Mouse (Mus musculus) retina, postnatal 7 days (tissue): ENCODE data around the gene Themis.

ENCODE experiments used
- DNase-seq: peaks from one replicate; pipeline ENCODE4 v3.0.0-alpha.2; 2012; ENCODE audit warnings: low read depth, low spot score

Themis gene

DNA sequence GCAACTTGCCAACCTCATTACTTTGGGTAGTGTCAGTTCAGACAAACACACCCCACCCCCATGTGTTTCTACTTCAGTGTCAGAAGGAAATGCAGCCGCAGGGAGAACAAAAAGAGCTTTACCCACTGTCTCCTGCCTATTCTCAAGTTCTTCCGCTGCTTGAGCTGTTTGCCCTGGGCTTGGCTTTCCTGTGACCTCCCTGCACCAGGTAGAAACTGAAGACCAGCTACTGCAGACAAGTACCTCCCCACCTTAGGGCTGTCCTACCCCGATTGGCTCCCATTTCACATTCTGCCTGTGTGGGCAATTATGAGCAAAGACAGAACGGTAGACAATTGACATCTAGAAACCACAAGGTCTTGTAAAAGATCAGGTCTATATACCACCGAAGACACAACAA lies at the start of gene Themis:
Themis (plus strand) TSS at position 100 of the 400 bp plus-strand sequence.
- no peak for DNase-seq

DNA sequence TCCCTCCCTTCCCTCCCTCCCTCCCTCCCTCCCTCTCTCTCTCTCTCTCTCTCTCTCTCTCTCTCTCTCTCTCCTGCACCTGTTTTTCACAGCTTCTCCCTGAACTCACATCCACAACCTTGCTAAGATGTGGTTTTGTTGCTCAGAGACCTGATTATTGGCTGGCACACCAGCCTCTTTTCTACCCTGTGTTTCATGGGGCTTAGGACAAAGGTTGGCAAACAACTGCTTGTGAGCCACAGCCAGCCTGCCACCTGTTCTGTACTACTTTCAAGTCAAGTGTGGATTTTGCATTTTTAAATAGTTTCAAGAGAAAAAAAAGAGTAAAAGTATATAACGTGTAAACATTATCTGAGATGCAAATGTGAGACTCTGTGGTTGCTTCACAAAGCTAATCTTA lies 48.7 kb upstream of the Themis start:
- no peak for DNase-seq

DNA sequence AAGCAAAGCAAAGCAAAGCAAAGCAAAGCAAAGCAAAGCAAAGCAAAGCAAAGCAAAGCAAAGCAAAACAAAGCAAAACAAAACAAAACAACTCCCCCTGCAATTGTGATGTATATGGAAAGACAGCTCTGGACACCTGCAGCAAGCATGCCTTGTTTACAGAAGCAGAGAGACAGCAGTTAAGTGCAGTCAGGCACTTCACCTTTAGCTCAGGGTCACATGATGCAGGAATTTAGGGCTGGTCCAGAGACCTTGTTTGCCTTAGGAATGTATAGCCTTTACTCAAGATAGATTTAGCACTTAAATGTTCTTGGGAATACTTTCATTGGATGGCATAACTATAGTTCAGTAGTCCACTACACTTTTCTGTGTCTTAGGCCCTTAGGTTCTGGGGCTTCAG lies 32.1 kb upstream of the Themis start:
- no peak for DNase-seq

DNA sequence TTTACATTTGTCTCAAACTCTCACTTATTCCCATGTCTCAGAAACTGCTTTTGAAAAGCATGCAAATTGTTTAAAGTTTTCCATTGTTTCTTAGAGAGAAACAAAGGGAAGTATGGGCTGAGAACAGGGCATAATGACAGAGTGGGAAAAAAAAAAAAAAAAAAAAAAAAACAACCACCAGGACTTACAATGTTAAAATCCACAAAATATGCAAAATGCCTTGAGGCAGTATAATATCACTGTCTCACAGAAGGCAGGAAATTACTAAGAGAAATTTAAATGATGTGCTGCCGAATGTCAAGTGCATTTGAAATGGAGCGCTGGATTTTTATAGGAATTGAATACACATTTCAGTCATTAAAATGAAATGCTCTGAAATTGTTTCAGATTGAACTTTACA lies 26.3 kb upstream of the Themis start:
- no peak for DNase-seq

DNA sequence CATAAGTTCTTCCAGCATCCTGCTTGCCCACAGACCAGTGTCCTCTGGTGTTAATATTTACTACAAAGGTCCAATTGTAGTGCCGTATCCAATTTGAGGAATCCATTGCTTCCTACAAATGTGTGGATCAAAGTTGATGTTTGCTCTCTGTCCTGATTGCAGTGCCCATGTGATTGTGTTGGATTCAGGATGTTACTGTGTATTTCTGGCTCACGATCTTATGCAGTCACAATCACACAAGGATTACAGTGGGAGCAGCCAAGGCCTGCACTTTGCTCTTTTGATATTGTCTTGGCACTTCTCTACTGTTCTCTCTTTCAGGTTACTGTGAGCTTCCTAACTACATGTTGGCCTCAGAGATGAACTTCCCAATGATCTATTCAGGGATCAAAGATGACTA lies 20.3 kb upstream of the Themis start:
- no peak for DNase-seq

DNA sequence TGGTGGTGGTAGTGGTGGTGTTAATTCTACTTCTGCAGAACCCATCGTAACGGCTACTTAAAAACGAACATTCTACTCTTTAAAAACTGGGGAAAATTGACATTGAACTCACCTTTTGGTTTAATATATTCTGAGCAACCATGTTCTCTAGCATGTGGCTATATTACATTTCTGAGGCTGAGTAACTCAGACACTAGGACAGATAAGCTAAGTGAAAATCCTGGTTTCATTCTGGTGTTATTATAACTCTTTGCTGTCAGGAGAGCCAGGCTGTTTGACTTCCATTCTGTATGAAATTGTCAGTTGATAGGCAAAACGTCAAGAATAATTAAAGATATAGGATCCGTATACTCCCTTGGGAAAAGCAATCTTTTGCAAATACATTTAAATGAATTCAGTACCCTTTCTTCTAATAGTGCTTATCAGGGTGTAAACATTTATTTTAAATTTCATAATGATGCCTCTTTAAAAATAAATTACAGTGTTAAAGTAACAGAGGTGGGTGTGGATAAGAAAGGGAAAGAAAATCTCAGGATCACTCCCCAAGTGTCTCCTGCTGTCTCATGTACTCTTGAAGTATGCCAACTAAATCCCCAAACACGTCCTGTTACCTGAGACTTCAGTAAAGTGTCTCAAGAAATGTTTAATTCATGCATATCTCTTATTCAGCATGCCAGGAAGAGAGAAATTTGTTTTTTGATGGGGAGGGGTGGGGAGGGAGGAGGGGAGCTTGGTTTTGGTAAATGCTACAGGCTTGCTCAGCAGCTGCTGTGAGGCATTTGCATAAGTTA lies 18.9 kb upstream of the Themis start:
- DNase-seq = no peak

DNA sequence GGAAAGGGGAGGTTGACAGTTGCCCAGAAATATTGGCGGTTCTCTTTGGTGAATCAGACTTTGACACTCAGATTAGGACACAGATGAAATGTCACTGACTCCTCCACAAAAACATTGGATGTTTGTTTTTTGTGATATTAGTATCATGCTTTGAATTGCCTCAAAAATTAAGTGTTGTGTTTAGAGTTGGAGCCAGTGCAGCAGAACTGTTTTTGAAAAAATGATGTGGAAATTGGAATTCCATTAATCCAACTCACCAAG lies 18.3 kb upstream of the Themis start:
- DNase-seq = no peak

DNA sequence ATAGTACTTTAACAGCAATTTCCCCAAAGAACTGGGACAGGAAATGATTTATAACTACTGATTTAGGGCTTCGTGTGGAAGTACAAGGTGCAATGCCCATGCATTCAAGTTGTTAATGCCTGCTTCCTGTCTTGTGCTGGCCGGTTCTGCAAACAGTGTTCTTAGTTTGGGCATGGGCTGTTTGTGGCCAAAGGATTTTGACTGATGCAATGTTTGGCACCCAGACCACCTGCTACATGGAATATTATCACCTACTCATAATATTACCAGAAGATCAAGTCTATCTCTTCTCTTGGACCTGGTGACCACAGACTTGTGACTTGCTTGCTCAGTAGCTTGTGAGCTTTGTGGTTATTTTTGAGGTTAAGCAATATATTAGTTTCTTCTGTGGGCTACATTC lies 16.2 kb upstream of the Themis start:
- no peak for DNase-seq

DNA sequence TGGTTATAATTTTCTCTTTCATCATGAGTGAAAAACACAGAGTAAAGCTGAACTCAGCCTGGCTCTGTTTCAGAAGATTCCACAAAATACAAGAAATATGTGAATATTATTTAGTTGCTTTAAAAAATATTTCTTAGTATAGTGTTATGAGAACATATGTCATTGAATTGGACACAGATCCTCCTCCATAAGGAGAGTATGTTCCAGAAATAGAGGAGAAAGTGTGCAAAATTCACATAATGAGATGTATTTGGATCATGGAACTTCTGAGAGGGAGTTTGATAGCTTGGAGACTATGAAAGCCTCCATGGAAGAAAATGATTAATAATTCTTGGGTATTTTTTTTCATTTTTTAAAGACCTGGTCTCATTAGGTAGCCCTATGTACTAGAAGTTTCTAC lies 13.4 kb upstream of the Themis start:
- no peak for DNase-seq

DNA sequence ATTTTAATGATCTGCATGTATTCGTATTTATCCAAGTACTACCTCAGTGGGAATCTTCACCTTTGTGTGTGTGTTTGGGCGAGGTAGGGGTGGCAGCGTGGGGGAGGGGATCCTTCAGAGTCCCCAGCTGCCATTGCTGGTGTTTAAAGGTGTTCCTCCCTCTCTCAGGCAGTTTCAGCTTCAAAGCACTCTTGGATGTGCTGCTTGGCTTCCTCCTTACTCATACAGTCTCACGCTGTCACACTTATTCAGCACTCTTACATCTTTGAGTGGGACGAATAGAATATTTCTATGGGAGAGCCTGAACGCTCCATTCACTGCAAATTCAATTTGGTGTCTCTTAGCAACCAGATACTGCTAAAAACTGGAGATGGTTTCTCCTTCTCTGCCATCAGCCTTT lies 3.0 kb upstream of the Themis start:
- DNase-seq = no peak

DNA sequence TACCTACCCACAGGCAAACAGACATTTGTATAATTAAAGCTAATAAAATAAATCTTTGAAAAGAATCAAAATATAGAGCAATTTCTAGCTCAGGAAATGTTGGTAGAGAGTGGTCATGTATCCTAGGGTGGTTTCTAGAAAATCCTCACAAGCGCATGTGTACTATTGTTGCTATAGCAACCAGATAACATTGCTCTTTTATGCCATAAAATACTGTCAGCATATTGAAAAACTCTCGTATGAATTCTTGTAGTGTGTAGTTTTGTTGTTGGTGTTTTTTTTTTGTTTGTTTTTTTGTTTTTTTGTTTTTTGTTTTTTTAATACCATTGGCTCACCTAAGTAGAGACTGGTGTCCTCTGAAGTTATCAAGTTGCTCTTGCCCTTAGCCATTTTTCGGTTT lies 5.8 kb downstream of the Themis start:
- no peak for DNase-seq

DNA sequence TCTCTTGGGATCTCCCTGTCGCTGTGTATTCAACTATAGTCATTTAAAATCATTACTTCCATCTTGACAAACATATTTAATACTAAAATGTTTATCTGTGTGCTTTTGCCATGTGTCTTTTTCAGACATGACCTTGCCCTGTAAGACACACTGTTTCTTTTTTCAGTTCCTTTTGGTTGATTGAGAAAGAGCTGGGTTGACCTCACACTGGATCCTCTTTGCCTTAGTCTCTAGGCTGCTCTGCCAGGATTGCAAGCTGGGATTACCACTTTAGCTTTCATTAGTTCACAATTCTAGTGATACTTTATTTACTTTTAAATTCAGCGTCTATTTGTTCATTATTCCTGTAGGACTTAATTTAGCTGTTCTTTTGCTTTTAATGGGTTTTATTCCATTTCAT lies 7.2 kb downstream of the Themis start:
- DNase-seq = no peak

DNA sequence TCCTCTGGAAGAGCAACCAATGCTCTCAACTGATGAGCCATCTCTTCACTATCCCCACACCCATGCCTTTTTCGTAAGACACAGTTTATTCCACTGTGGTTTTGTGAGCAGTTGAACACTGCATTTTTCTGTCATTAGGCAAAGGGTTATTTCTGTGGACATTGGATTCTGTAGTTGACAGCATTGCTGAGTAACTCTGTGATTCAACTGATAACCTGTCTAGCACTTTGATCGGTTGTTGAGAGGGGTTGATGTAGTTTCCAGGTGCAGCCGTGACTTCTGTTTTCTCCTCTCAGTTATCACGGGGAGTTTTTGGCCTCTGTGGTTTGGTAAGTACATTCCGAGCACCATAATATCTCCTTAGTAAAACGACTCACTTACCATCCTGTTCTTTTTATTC lies 26.8 kb downstream of the Themis start:
- no peak for DNase-seq

DNA sequence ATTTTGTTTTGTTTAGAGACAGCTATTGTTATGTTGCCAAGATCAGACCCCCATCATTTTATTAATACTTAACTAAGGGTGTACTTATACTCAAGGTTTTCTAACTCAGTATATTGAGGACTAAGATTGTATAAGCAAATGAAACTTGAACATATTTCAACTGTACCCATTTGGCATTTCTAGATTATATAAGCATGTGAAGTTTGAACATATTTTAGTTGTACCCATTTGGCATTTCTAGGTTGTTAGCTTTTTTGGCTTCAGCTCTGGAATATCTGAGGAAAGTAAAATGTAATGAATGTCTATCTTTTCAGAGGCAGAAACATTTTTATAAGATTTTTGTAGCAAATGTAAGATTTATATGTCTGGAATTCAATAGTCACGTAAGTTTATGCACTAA lies 27.9 kb downstream of the Themis start:
- no peak for DNase-seq

DNA sequence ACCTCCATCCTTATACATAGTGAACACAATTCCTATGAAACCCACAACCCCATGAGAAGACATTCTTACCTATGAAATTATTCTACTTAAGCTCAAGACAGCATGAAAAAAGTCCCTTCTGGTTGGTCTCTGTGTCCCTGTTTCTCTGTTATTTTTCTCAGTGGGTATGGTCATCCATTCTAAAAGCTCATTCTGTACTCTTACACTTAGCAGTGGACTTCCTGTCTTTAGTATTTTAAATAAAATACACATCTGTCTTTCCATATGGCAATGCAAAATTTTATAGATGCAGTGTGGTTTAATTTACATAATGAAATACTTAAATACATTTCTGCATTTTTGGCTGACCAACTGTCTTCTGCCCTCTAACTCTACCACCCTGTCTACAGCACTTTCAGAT lies 30.0 kb downstream of the Themis start:
- DNase-seq = no peak

DNA sequence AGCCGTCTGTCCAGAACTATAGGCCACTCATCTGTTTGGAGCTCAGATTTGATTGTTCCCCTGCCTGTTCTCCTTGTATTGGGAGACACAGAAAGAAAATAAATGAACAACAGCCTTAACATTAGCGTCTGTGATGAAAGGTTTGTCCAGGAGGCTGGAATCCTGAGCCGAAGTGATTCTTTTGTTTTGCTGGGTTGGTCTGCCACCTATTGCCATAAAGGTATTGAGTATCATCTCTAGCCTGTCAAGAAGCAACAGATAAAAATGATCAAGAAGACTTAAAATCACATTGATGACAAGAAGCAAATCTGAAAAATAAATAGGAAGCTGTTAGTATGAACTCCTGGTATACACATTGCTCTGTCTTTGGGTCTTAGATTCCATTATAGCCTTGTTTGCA lies 53.7 kb downstream of the Themis start:
- DNase-seq = no peak

DNA sequence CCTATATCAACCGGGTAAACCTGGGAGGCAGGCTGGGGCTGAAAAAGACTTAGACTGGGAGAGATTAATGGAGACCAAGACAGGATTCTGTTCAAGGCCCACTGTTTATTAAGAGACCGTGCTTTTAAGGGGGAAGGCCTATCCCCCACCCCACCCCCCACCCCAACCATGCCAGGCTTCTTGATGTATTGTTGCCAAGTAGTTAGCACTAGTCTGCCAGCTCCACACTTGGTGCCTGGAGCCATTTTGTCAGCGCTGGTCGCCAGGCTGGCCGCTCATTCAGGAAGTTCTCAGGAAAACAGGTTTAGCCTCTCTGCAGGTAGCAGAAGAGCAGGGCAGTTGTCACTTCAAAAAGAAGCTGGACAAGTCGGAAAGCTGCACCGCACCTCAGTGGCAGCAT lies 55.1 kb downstream of the Themis start:
- no peak for DNase-seq

DNA sequence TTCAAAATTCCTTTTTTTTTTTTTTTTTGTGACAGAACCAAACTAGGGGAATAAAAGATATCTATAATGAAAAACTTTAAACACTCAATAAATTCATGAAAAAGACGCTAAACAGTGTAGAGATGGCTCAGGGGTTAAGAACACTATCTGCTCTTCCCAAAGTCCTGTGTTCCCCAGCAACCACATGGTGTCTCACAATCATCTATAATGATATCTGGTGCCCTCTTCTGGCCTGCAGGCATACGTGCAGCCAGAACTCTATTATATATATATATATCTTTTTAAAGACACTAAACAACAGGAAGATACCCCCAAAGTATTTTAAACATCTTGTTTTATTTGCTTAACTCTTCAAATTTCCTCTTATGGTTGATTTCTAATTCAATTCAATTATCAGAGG lies 62.0 kb downstream of the Themis start:
- DNase-seq = no peak

DNA sequence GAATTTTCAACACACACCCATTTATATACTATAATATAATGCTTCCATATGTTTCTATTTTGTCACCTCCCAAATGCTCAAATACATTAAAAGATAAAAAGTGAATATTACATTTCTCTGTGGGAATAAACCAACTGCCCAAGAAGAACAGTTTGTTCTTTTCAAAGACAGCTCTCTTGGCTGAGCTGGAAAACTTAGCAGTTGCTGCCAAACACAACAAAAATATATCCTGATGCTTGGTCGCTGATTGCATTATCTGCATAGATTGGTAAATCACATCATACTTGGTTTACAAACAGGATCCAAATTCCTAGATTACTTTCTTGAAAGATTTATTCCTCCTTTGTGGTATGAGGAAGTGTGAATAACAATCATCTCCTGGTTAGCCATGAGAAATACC lies 69.8 kb downstream of the Themis start:
- no peak for DNase-seq

DNA sequence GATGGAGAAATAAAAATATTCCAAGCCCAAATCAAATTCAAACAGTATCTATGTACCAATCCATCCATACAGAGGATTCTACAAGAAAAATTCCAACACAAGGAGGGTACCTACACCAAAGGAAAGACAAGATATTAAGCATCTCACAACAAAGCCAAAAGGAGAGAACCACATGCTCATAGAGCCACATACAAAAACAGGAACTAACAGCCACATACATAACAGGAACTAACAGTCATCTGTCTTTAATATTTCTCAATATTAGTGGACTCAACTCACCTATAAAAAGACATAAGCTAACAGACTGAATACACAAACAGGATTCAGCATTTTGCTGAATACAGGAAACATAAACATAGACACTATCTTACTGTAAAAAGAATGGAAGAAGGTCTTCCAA lies 78.3 kb downstream of the Themis start:
- DNase-seq = no peak

DNA sequence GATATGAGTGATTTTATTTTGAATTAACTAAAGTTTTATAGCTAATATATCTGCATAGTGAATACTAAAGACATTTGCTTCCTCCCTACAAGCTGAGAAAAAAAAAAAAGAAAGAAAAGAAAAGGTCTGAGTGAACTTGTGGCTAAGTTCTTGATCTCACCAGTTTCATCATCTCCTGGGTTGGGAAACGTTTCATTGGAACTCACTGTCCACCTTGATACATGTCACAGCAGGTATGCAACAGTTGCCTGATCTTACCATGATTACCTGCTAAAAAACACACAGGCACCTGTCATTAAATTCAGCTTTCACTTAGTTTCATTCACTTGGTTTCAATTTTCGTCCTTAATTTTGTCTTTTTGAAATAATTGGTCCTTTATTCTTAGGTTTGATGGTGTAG lies 85.2 kb downstream of the Themis start:
- no peak for DNase-seq

DNA sequence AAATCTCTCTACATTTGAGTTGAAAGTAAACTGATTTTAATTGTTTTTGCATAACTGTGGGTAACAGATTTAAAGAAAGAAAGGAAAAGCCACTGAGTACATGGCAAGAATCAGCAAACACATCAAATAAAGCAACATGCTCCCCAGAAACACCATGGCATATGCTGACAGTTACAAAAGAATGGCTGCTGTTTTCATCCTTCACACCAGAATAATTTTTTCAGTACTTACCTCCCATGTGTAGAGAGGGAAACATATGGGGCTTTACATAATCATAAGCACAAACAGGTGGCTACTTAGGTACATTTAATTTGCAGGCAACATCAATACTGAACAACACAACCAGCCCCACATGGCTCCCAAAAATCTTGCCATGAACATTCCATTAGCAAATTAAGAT lies 86.8 kb downstream of the Themis start:
- no peak for DNase-seq

DNA sequence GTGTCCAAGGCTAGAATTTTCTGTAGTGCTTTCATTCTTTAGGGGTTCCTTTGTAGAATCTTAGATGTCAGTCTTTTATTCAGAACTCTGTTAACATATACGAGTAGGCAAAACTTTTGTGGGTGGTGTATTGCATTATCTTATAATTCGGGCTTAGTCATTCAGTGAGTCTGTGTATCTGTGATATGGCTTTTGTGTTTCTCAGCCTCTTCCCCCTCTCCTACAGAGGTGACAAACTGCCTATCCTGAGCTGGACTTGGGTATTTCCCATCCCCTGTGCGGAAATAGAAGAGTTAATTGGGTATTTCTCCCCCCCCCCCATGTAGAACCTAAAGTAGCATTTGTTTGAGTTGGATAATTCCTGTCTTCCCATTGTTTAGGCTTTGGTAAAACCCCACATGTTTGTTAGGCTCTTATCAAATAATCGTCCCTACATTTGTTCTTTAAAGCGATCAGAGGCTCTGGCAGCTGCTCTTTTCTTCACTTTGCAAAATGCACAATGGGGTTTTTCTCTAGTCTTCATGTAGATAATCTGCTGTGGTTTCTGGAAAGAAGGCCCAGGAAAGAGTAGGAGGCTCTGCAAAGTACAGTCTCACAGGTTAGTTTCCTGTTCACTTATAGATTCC lies 108.7 kb downstream of the Themis start:
- no peak for DNase-seq

DNA sequence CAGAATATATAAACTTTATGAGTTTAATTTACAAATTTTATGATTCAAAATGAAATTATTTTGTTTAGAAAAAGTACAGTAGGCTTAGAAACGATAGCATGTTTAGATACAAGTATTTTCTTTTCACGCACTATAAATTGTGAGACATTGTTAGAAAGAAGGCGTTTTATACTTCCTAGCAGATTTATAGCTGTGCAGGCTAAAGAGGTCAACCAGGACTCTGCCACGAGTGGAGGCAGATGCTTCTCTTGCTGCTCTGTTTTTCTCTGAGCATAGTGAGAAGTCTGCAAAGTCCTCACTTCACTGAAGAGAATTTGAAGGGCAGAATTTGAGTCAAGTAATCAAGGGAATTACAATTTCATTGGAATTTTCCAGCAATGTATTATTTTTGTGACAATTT lies 131.3 kb downstream of the Themis start:
- no peak for DNase-seq
